Mouse (Mus musculus) liver, postnatal 0 days (tissue): Measurements from ENCODE around the gene 1110059G10Rik.

ENCODE experiments used
- CTCF ChIP-seq: sonication (generic); IDR thresholded peaks from 2 replicates; pipeline ENCODE4 v1.5.1; 2016; ENCODE audit warnings: antibody characterized with exemption, low read depth
- EP300 ChIP-seq: IDR thresholded peaks from 2 replicates; pipeline ENCODE4 v1.6.1; 2016; ENCODE audit warnings: antibody characterized with exemption, low read depth, mild to moderate bottlenecking

GRCm38 (mm10) chr9:122950643-122951475 lies at the start of gene 1110059G10Rik, which contains the start of gene Kif15:
- TF ChIP-seq CTCF = peak; percentile 36
- 0 out of 2 replicates have a peak, but pooled peaks have one; percentile 16 for TF ChIP-seq EP300
